Mouse (Mus musculus): Measurements from ENCODE around the gene Tmem98.

Gene Tmem98

GRCm38 (mm10) chr11:80853014-80853413 lies 43.0 kb downstream of the Tmem98 start:
- no peak for DNase-seq (ENCODE audit: low spot score in 2 of 2)

GRCm38 (mm10) chr11:80854430-80854829 lies 44.5 kb downstream of the Tmem98 start:
- no peak for DNase-seq (ENCODE audit: low spot score in 2 of 2)

DNA sequence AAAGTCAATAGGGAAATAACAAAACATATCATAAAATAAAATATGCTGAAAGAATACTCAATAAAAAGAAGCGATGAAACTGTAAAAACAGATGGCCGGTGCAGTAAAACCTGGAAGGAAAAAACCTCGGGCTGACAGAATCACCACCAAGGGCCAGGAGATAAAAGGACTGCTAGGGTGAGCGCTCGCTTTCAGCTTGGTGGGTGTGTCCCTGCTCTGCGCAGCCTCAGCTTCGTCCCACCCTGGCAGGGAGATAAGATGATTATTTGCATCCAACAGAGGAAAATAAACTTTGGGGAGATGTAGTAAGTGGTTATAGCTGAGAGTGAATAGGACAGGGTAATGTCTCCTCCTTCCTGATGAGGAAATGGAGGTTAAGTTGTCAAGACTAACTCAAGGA lies 44.9 kb downstream of the Tmem98 start:
- no peak for DNase-seq (ENCODE audit: low spot score in 2 of 2)

DNA sequence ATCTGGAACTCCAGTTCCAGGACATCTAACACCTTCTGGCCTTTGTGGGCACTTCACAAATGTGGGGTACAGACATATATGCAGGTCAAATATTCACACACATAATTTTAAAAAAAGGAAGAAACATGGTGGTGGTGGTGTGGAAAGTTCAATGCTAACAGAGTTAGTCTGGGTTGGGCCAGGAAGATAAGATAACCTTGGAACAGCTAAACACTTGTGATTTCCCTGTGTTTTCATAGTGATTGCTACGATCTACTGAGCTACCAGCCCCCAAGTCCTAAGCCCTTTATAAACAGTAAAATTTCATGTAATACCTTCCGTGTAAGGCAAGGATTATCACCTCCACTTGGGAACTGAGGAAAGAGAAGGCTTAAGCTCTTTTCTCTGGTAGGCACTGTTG lies 46.9 kb downstream of the Tmem98 start:
- DNase-seq (ENCODE audit: low spot score in 2 of 2), result no peak

GRCm38 (mm10) chr11:80858065-80858464 lies 48.1 kb downstream of the Tmem98 start, which contains the start of gene Spaca3:
Gene Spaca3, plus strand, starts transcription at chr11:80858365.
- DNase-seq (ENCODE audit: low spot score in 2 of 2), result no peak

DNA sequence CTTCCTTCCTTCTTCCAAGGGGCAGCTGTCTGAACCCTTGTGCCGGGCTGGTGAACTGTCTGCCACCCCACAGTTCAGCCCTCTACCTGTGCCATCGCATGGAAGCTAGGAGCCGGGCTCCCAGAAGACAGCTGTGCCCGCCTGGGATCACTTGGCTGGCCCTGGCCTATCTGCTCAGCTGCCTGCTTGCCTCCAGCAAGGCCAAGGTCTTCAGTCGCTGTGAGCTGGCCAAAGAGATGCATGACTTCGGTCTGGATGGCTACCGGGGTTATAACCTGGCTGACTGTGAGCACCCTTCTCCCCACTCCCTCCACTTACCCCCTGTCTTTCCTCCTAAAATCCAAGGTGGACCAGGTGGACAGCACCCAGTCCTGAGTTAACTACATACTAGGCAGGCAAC lies 53.0 kb downstream of the Tmem98 start:
- DNase-seq (ENCODE audit: low spot score in 2 of 2), result no peak

GRCm38 (mm10) chr11:80868039-80868438 lies 58.1 kb downstream of the Tmem98 start:
- DNase-seq (ENCODE audit: low spot score in 2 of 2), result no peak

Data from urinary bladder, postnatal 36 days (tissue).